7 mouse cellular contexts compared by ENCODE assay signal in the genomic region with DNA sequence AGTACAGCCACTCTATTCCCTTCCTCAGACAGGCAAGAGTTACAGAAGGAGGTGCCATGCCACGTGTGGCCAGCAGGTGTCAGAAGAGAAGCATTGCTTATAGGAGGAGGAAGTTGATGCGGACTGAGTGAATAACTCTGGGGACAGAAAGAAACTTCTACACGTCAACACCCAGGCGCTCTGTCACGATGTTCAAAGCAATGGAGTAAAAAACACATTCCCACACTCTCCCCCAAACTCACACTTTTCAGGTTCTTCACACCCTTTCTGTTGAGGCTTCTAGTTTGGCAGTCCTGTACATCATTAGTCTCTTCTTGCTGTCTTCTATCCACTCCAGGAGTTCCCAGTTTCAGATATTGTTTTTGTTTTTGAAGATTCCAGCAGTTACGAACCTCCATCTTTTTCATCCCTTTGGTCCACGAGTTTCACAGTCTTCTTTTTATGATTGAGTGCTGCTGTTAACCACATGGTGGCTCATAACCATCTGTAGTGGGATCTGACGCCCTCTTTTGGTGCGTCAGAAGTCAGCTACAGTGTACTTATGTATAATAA. TPM values are rescaled to one million over a fixed set of nuclear protein-coding genes. Genes with fewer than 3 reads are reported as not detected.
A peak's percentile ranks its signal among the peaks of the same experiment; 100 is the strongest.
DNase-seq lines count a peak whose midpoint lies in the region; ATAC-seq lines count a peak whose summit lies in the region.

No protein-coding gene starts in this region.

- peak; percentile 78 for DNase-seq in adrenal gland, adult 2 months
- DNase-seq in embryo, embryonic 10 days (ENCODE audit: low spot score), result peak; percentile 96
- DNase-seq in gastrocnemius, postnatal 10 days, result peak; percentile 85
- peak; percentile 77 to 85 for DNase-seq in left cerebral cortex, postnatal 14 days (ENCODE audit: low spot score in 2 of 2)
- DNase-seq in mesoderm, embryonic 11.5 days (ENCODE audit: low read depth, low spot score), result peak; percentile 88
- peak; percentile 72 for DNase-seq in right cerebral cortex, postnatal 25 days

- ATAC-seq in inflammation-experienced regulatory T-cells, adult 6 months, result peak; percentile 77

- intact Hi-C loops in left cerebral cortex, postnatal 14 days (cut with DNase I), result loop anchor here (5.0 to 10.0 kb wide), 3 partner anchors 44 to 171 kb away; a partner anchor contains a TSS

RNA-seq across cellular contexts. Expression of a gene that starts 14.5 kb away (rescaled TPM):
- total RNA-seq in adrenal gland, adult 2 months (2021), result 1 to 10 TPM; 1.2 to 2.5 TPM
- 2.6 and 2.8 TPM in 2 replicates for polyA plus RNA-seq in adrenal gland, adult 2 months (2012; rRNA removed)
- total RNA-seq in gastrocnemius, postnatal 10 days (2021), result 10 to 100 TPM; 10.7 to 19.1 TPM
- not detected for polyA plus RNA-seq in inflammation-experienced regulatory T-cells, adult 6 months (2017; shearing (Covaris generic))
- 1 to 10 TPM in 1 of 2 experiments, under 1 TPM in 1; 0.55 to 1.1 TPM for total RNA-seq in left cerebral cortex, postnatal 14 days (2021)

Comparison
In these comparisons a context has a peak if more than half of its experiments do, and no peak if none do; other contexts are left out.
1. Peak in every context shown above with its lines: DNase-seq and ATAC-seq.